Mouse (Mus musculus) midbrain, embryonic 11.5 days (tissue): ENCODE measurements around the gene Gpkow. TPM values are rescaled to one million over a fixed set of nuclear protein-coding genes. Genes with fewer than 3 reads are reported as not detected.
"Not testable (repeated sequence)": the region's sequence is repeated elsewhere in the genome, so short reads cannot be mapped to it uniquely, and the experiment has no call there.

Experiments
- ATAC-seq: fragments of 200-750 bp; cut with Nextera tagmentation; 2 replicates; pipeline ENCODE4 v1.8.0; 2017; ENCODE audit warnings: moderate TSS enrichment, moderate library complexity; ENCODE audit not compliant: low FRiP score
- DNase-seq: peaks from one replicate; pipeline ENCODE4 v3.0.0; 2015; ENCODE audit warnings: low spot score; ENCODE audit errors: missing footprints
- H3K27ac ChIP-seq: fragments of 300-500 bp; sonication (generic); 2 replicates; pipeline ENCODE4 v1.5.1; 2014; ENCODE audit warnings: low read depth, low read length
- H3K27me3 ChIP-seq: fragments of 300-500 bp; sonication (generic); 2 replicates; pipeline ENCODE4 v1.6.1; 2014; ENCODE audit warnings: mild to moderate bottlenecking, low read length, moderate library complexity, mixed read lengths; ENCODE audit not compliant: control insufficient read depth, insufficient read depth
- H3K36me3 ChIP-seq: fragments of 300-500 bp; sonication (generic); 2 replicates; pipeline ENCODE4 v1.6.1; 2014; ENCODE audit warnings: mild to moderate bottlenecking, low read length, moderate library complexity, mixed read lengths; ENCODE audit not compliant: control insufficient read depth, insufficient read depth
- H3K4me1 ChIP-seq: fragments of 300-500 bp; sonication (generic); 2 replicates; pipeline ENCODE4 v1.6.1; 2014; ENCODE audit warnings: low read length; ENCODE audit not compliant: control insufficient read depth, insufficient read depth
- H3K4me2 ChIP-seq: fragments of 300-500 bp; sonication (generic); 2 replicates; pipeline ENCODE4 v1.6.1; 2014; ENCODE audit warnings: mild to moderate bottlenecking, moderate library complexity
- H3K4me3 ChIP-seq: fragments of 300-500 bp; sonication (generic); 2 replicates; pipeline ENCODE4 v1.5.1; 2014; ENCODE audit warnings: low read depth, low read length
- H3K9ac ChIP-seq: fragments of 300-500 bp; sonication (generic); 2 replicates; pipeline ENCODE4 v1.6.1; 2014; ENCODE audit warnings: low read length
- H3K9me3 ChIP-seq: fragments of 300-500 bp; sonication (generic); 2 replicates; pipeline ENCODE4 v1.6.1; 2016; ENCODE audit warnings: low read length; ENCODE audit not compliant: control insufficient read depth
- WGBS: fragments of 180-500 bp; shearing (Covaris S2); extraction: QIAGEN DNeasy Blood & Tissue Kit; methylation state at CpG from one replicate; pipeline ENCODE4 v1.1.7; 2014; 5-methylcytosine and 5-hydroxymethylcytosine counted together
- polyA plus RNA-seq: library from polyadenylated mRNA; unstranded; fragments of >200 nt; fragmentation: Nextera tagmentation; extraction: Ambion mirVana; gene quantifications from 2 replicates; pipeline ENCODE4 v1.2.1, GENCODE M21; 2014

Gene Gpkow
- polyA plus RNA-seq, 1 experiment from 2014 or later = 44.4 TPM

DNA sequence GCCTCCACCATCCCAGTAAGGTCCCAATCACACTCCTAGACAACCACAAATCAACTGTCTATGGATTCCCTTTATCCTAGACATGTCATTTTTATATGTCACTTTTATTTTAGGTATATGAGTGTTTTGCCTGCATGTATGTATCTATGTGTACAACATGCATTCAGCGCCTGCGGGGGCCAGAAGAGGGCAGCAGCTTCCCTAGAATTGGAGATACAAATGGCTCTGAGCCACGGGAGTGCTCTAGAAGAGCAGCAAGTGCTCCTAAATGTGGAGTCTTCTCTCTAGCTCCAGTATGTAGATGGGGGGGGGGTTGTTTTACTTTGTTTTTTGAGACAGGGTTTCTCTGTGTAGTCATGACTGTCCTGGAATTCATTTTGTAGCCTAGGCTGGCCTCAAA is 56.7 kb downstream of the Gpkow start:
- WGBS = 16% methylated on average over 3 of the region's 3 CpGs
- H3K4me2 ChIP-seq, H3K9me3 ChIP-seq, H3K27me3 ChIP-seq, H3K4me3 ChIP-seq, H3K9ac ChIP-seq, H3K36me3 ChIP-seq, ATAC-seq, H3K4me1 ChIP-seq, H3K27ac ChIP-seq, DNase-seq: not testable (repeated sequence)

Other genes with a start within 250 kb of the Gpkow start
- gene Foxp3, start 123.5 kb upstream of the Gpkow start, polyA plus RNA-seq = 0.04 and 0.30 TPM in 2 replicates
- gene Ppp1r3f, start 122.8 kb upstream of the Gpkow start, polyA plus RNA-seq = 1.8 and 2.0 TPM in 2 replicates
- 22.8 and 27.2 TPM in 2 replicates for gene Ccdc22, start 91.6 kb upstream of the Gpkow start, polyA plus RNA-seq
- gene Cacna1f, start 90.0 kb upstream of the Gpkow start, polyA plus RNA-seq = 0.06 TPM in 1 of 2 replicates, not detected in the other
- gene Syp, start 58.7 kb upstream of the Gpkow start, polyA plus RNA-seq = 10.3 and 10.9 TPM in 2 replicates
- 1.1 and 2.2 TPM in 2 replicates for gene Prickle3, start 39.9 kb upstream of the Gpkow start, polyA plus RNA-seq
- 36.3 and 36.9 TPM in 2 replicates for gene Plp2, start 25.7 kb upstream of the Gpkow start, polyA plus RNA-seq
- not detected in 2 replicates for gene Magix, start 15.9 kb upstream of the Gpkow start, polyA plus RNA-seq
- 12.8 and 14.1 TPM in 2 replicates for gene Wdr45, start 17.2 kb downstream of the Gpkow start, polyA plus RNA-seq
- 0.22 TPM in 1 of 2 replicates, not detected in the other for gene Gm45208, start 25.1 kb downstream of the Gpkow start, polyA plus RNA-seq
- gene Praf2, start 31.3 kb downstream of the Gpkow start, polyA plus RNA-seq = 97.5 and 106 TPM in 2 replicates
- gene Ccdc120, start 53.8 kb downstream of the Gpkow start, polyA plus RNA-seq = 15.8 and 24.1 TPM in 2 replicates
- gene Tfe3, start 65.4 kb downstream of the Gpkow start, polyA plus RNA-seq = 19.4 and 20.6 TPM in 2 replicates
- gene Gripap1, start 92.6 kb downstream of the Gpkow start, polyA plus RNA-seq = 51.7 and 52.0 TPM in 2 replicates
- 0.86 and 1.1 TPM in 2 replicates for gene Kcnd1, start 125.2 kb downstream of the Gpkow start, polyA plus RNA-seq
- 33.9 and 34.8 TPM in 2 replicates for gene Otud5, start 144.2 kb downstream of the Gpkow start, polyA plus RNA-seq
- gene Pim2, start 181.1 kb downstream of the Gpkow start, polyA plus RNA-seq = 13.2 and 13.3 TPM in 2 replicates
- gene Slc35a2, start 186.9 kb downstream of the Gpkow start, polyA plus RNA-seq = 10.1 and 11.2 TPM in 2 replicates
- gene Pqbp1, start 202.1 kb downstream of the Gpkow start, polyA plus RNA-seq = 143 and 160 TPM in 2 replicates
- 163 and 179 TPM in 2 replicates for gene Timm17b, start 202.2 kb downstream of the Gpkow start, polyA plus RNA-seq
- not detected in 2 replicates for gene Gm10491, start 210.7 kb downstream of the Gpkow start, polyA plus RNA-seq
- not detected in 2 replicates for gene Gm10490, start 212.4 kb downstream of the Gpkow start, polyA plus RNA-seq
- 21.9 and 26.9 TPM in 2 replicates for gene Pcsk1n, start 222.7 kb downstream of the Gpkow start, polyA plus RNA-seq
- gene Eras, start 231.5 kb downstream of the Gpkow start, polyA plus RNA-seq = not detected in 2 replicates